Mouse (Mus musculus) stomach, postnatal 0 days (tissue): ENCODE measurements around the gene Cyp4f13. TPM values are rescaled to one million over a fixed set of nuclear protein-coding genes. Genes with fewer than 3 reads are reported as not detected.

ENCODE experiments used
- ATAC-seq: fragments of 200-750 bp; cut with Nextera tagmentation; 2 replicates; pipeline ENCODE4 v1.8.0; 2017; ENCODE audit not compliant: low FRiP score, low TSS enrichment
- DNase-seq: peaks from one replicate; pipeline ENCODE4 v3.0.0-alpha.2; 2016; ENCODE audit warnings: low spot score
- H3K27ac ChIP-seq: fragments of 300-500 bp; sonication (generic); replicated peaks from 2 replicates; pipeline ENCODE4 v1.5.1; 2014; ENCODE audit warnings: mild to moderate bottlenecking, control low read depth
- H3K27me3 ChIP-seq: fragments of 300-500 bp; sonication (generic); 2 replicates; pipeline ENCODE4 v1.6.1; 2014; ENCODE audit warnings: low read length; ENCODE audit not compliant: control insufficient read depth, insufficient read depth
- H3K36me3 ChIP-seq: fragments of 300-500 bp; sonication (generic); 2 replicates; pipeline ENCODE4 v1.6.1; 2014; ENCODE audit warnings: low read length, mixed read lengths; ENCODE audit not compliant: control insufficient read depth, insufficient read depth
- H3K4me1 ChIP-seq: fragments of 300-500 bp; sonication (generic); replicated peaks from 2 replicates; pipeline ENCODE4 v1.6.1; 2014; ENCODE audit warnings: antibody characterized with exemption; ENCODE audit not compliant: control insufficient read depth, insufficient read depth
- H3K4me2 ChIP-seq: fragments of 300-500 bp; sonication (generic); replicated peaks from 2 replicates; pipeline ENCODE4 v1.6.1; 2014; ENCODE audit warnings: low read depth, mild to moderate bottlenecking, control low read depth, moderate library complexity
- H3K4me3 ChIP-seq: fragments of 300-500 bp; sonication (generic); 2 replicates; pipeline ENCODE4 v1.5.1; 2014; ENCODE audit warnings: low read depth, low read length, control low read depth
- H3K9ac ChIP-seq: fragments of 300-500 bp; sonication (generic); 2 replicates; pipeline ENCODE4 v1.6.1; 2014; ENCODE audit warnings: mild to moderate bottlenecking, low read length, control low read depth, mixed read lengths
- H3K9me3 ChIP-seq: fragments of 300-500 bp; sonication (generic); 2 replicates; pipeline ENCODE4 v1.6.1; 2016; ENCODE audit warnings: low read length; ENCODE audit not compliant: control insufficient read depth
- CTCF ChIP-seq: IDR thresholded peaks from 2 replicates; pipeline ENCODE4 v1.5.1; 2016; ENCODE audit warnings: antibody characterized with exemption, low read depth, mild to moderate bottlenecking, moderate library complexity
- EP300 ChIP-seq: optimal IDR thresholded peaks from 2 replicates; pipeline ENCODE3; 2016; ENCODE audit warnings: antibody characterized with exemption
- WGBS: fragments of 180-500 bp; shearing (Covaris S2); extraction: QIAGEN DNeasy Blood & Tissue Kit; methylation state at CpG from one replicate; pipeline ENCODE4 v1.1.7; 2014; 5-methylcytosine and 5-hydroxymethylcytosine counted together
- polyA plus RNA-seq: library from polyadenylated mRNA; unstranded; fragments of >200 nt; fragmentation: Nextera tagmentation; extraction: Ambion mirVana; gene quantifications from 2 replicates; pipeline ENCODE4 v1.2.1, GENCODE M21; 2015

Cyp4f13 gene
- polyA plus RNA-seq, 1 experiment from 2014 or later = 15.5 TPM

GRCm38 (mm10) chr17:32919123-32919522 is 28.1 kb downstream of the Cyp4f13 start:
- Histone ChIP-seq H3K4me1 (no peaks in the 10 kb centered on the region), H3K9ac (no peak overlapping the region), H3K4me2 (no peak overlapping the region), H3K27ac (no peak overlapping the region), H3K9me3 (no peaks in the 10 kb centered on the region), H3K36me3 (no peaks in the 10 kb centered on the region), H3K27me3 (no peaks in the 10 kb centered on the region), H3K4me3 (no peak overlapping the region)
- no peak for TF ChIP-seq CTCF
- TF ChIP-seq EP300 = no peak
- ATAC-seq (no peak), DNase-seq (no peak)
- 66% methylated on average over 2 of the region's 2 CpGs for WGBS

DNA sequence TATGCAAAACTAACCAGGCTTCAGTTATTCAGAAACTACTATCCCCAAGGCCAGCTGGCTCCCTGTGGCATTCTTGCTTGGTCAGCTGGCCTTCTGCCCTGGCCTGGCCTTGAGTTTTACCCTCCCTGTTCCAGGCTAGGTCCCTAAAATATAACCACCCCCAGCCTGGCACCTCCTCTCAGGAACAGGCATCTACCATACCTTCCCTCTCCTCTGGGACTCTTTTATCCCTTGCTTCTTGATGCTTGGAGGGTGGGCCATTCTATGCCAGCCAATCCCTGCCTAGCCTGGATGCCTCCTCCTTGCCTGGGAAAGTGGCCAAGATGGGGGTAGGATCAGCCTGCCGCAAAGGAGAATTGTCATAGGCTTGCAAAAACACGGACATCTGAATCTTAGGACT is 30.1 kb downstream of the Cyp4f13 start, which contains the start of gene Cyp4f14:
Gene Cyp4f14 (minus strand): TSS at position 212 of the 400 bp plus-strand sequence.
- TF ChIP-seq EP300 = no peak
- no peak for TF ChIP-seq CTCF
- H3K36me3 ChIP-seq = no peaks in the 10 kb centered on the region
- no peak for DNase-seq
- 66% methylated on average over 2 of the region's 2 CpGs for WGBS
- no peaks in the 10 kb centered on the region for H3K9me3 ChIP-seq
- H3K4me2 ChIP-seq = no peak within 1 kb of the TSS
- no peak within 1 kb of the TSS for H3K9ac ChIP-seq
- no peak within 1 kb of the TSS for H3K27ac ChIP-seq
- ATAC-seq = no peak
- no peak within 1 kb of the TSS for H3K4me3 ChIP-seq
- no peaks in the 10 kb centered on the region for H3K4me1 ChIP-seq
- no peaks in the 10 kb centered on the region for H3K27me3 ChIP-seq

GRCm38 (mm10) chr17:32916075-32916474 is 31.1 kb downstream of the Cyp4f13 start:
- 70% methylated on average over 1 of the region's 1 CpGs for WGBS

DNA sequence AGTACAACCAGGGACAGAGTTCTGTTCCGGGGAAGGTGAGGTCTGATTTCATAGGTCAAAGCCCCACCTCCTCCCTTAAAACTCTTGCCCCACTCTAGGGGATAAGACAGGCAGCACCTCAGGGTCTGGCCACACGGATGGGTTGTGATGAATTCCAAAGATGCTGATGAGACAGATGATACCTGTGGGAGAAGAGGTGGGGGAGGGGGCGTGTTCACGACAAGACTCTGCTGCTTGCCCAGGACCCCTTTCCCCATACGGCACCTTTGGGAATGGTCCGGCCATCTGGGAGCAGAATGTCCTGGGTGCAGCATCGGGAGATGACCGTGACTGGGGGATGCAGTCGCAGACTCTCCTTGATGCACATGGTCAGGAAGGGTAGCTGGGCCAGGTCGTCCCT is 41.0 kb downstream of the Cyp4f13 start:
- Histone ChIP-seq H3K4me2 (no peak overlapping the region), H3K9ac (no peak overlapping the region), H3K4me1 (no peaks in the 10 kb centered on the region), H3K9me3 (no peaks in the 10 kb centered on the region), H3K27me3 (no peaks in the 10 kb centered on the region), H3K36me3 (no peaks in the 10 kb centered on the region), H3K27ac (no peak overlapping the region), H3K4me3 (no peak overlapping the region)
- ATAC-seq (no peak), DNase-seq (no peak)
- TF ChIP-seq EP300 = no peak
- TF ChIP-seq CTCF = no peak
- WGBS = 75% methylated on average over 10 of the region's 10 CpGs

More at GRCm38 (mm10) chr17:32916075-32916474, 31.1 kb downstream of the Cyp4f13 start:
- Histone ChIP-seq H3K36me3 (no peaks in the 10 kb centered on the region), H3K4me2 (no peak overlapping the region), H3K9ac (no peak overlapping the region), H3K4me3 (no peak overlapping the region), H3K27me3 (no peaks in the 10 kb centered on the region), H3K4me1 (no peaks in the 10 kb centered on the region), H3K9me3 (no peaks in the 10 kb centered on the region), H3K27ac (no peak overlapping the region)
- peak; percentile 49; the same call in 1 of the 2 replicates for ATAC-seq
- DNase-seq = no peak
- TF ChIP-seq CTCF = no peak
- TF ChIP-seq EP300 = no peak

- no peak overlapping the region for H3K9ac ChIP-seq
- no peak for TF ChIP-seq EP300
- TF ChIP-seq CTCF = peak; percentile 78
- peak overlapping the region; percentile 27; the same call in 1 of the 2 replicates for H3K4me2 ChIP-seq
- peak; percentile 47 for ATAC-seq
- no peaks in the 10 kb centered on the region for H3K4me1 ChIP-seq
- H3K36me3 ChIP-seq = no peaks in the 10 kb centered on the region
- H3K9me3 ChIP-seq = no peaks in the 10 kb centered on the region
- no peak overlapping the region for H3K27ac ChIP-seq
- DNase-seq = peak; percentile 63
- WGBS = 16% methylated on average over 19 of the region's 19 CpGs
- H3K27me3 ChIP-seq = no peaks in the 10 kb centered on the region
- no peak overlapping the region for H3K4me3 ChIP-seq
These were observed 42.0 kb downstream of the Cyp4f13 start for GRCm38 (mm10) chr17:32905239-32905638.

- Histone ChIP-seq H3K36me3 (no peaks in the 10 kb centered on the region), H3K9ac (no peak overlapping the region), H3K9me3 (no peaks in the 10 kb centered on the region), H3K4me3 (no peak overlapping the region), H3K27me3 (no peaks in the 10 kb centered on the region), H3K4me1 (no peaks in the 10 kb centered on the region), H3K27ac (no peak overlapping the region), H3K4me2 (no peak overlapping the region)
- no peak for DNase-seq
- TF ChIP-seq EP300 (no peak), CTCF (peak; percentile 65)
- ATAC-seq = no peak
- WGBS = 67% methylated on average over 2 of the region's 2 CpGs
These were observed 42.8 kb downstream of the Cyp4f13 start for GRCm38 (mm10) chr17:32904414-32904813.
